In genomic region chr10:45889381-45889951, GRCm38 (mm10) we compare ENCODE assay signal across 9 mouse cellular contexts.
DNase-seq lines count a peak whose midpoint lies in the region; ATAC-seq and TF ChIP-seq lines count a peak whose summit lies in the region.
"Had no signal": no experiment of that assay in that cellular context is flagged by ENCODE, and none has a peak within 500 bp of the region (broad histone marks: within the 10 kb centered on the region; RNA-seq: fewer than 3 reads in every experiment).

No protein-coding gene starts in this region.

- no peak overlapping the region for H3K9ac ChIP-seq in hindbrain, embryonic 11.5 days (ENCODE audit: low read depth, low read length)
- no peak overlapping the region for H3K9ac ChIP-seq in neural tube, embryonic 11.5 days (ENCODE audit: low read length)
- H3K9ac ChIP-seq in hindbrain, postnatal 0 days (replicated peaks; ENCODE audit: low read length) = 0 out of 2 replicates have a peak overlapping the region, but pooled peaks have one; percentile 7
- H3K9ac ChIP-seq in neural tube, embryonic 15.5 days (replicated peaks) = no peak overlapping the region

- H3K9me3 ChIP-seq in hindbrain, embryonic 11.5 days (ENCODE audit: control insufficient read depth, low read length) = no peaks in the 10 kb centered on the region
- H3K9me3 ChIP-seq in hindbrain, embryonic 10.5 days = no peaks in the 10 kb centered on the region
- H3K9me3 ChIP-seq in neural tube, embryonic 11.5 days (ENCODE audit: control insufficient read depth, low read length) = no peaks in the 10 kb centered on the region
- H3K9me3 ChIP-seq in hindbrain, postnatal 0 days (ENCODE audit: low read length) = no peaks in the 10 kb centered on the region
- no peaks in the 10 kb centered on the region for H3K9me3 ChIP-seq in neural tube, embryonic 15.5 days (replicated peaks)

- 78% methylated on average over 13 of the region's 13 CpGs for WGBS in hindbrain, embryonic 11.5 days
- WGBS in hindbrain, embryonic 10.5 days = 85% methylated on average over 13 of the region's 13 CpGs
- WGBS in neural tube, embryonic 11.5 days = 76% methylated on average over 13 of the region's 13 CpGs
- 21% methylated on average over 13 of the region's 13 CpGs for WGBS in hindbrain, postnatal 0 days
- WGBS in neural tube, embryonic 15.5 days = 21% methylated on average over 13 of the region's 13 CpGs

- no peaks in the 10 kb centered on the region for H3K36me3 ChIP-seq in hindbrain, embryonic 11.5 days (ENCODE audit: control insufficient read depth, insufficient read depth, low read length)
- H3K36me3 ChIP-seq in hindbrain, embryonic 10.5 days = no peaks in the 10 kb centered on the region
- H3K36me3 ChIP-seq in neural tube, embryonic 11.5 days (ENCODE audit: control insufficient read depth, insufficient read depth, low read length) = no peaks in the 10 kb centered on the region
- no peaks in the 10 kb centered on the region for H3K36me3 ChIP-seq in hindbrain, postnatal 0 days (ENCODE audit: insufficient read depth, low read length)
- no peaks in the 10 kb centered on the region for H3K36me3 ChIP-seq in neural tube, embryonic 15.5 days

- no peak overlapping the region for H3K27ac ChIP-seq in hindbrain, embryonic 11.5 days (ENCODE audit: low read depth, low read length)
- H3K27ac ChIP-seq in hindbrain, embryonic 10.5 days = no peak overlapping the region
- no peak overlapping the region for H3K27ac ChIP-seq in neural tube, embryonic 11.5 days (ENCODE audit: low read depth, low read length)
- peak overlapping the region; percentile 49 for H3K27ac ChIP-seq in hindbrain, postnatal 0 days
- H3K27ac ChIP-seq in neural tube, embryonic 15.5 days (replicated peaks) = peak overlapping the region; percentile 75

- no peak overlapping the region for H3K4me3 ChIP-seq in hindbrain, embryonic 11.5 days (ENCODE audit: low read depth, low read length)
- no peak overlapping the region for H3K4me3 ChIP-seq in hindbrain, embryonic 10.5 days
- no peak overlapping the region for H3K4me3 ChIP-seq in neural tube, embryonic 11.5 days (ENCODE audit: low read depth, low read length)
- peak overlapping the region; percentile 7; the same call in 1 of the 2 replicates for H3K4me3 ChIP-seq in hindbrain, postnatal 0 days (ENCODE audit: low read length)
- peak overlapping the region; percentile 20 for H3K4me3 ChIP-seq in neural tube, embryonic 15.5 days (replicated peaks)

- no peak for TF ChIP-seq CTCF in hindbrain, postnatal 0 days (IDR thresholded peaks at IDR 0.05; ENCODE audit: low read depth)

- H3K4me1 ChIP-seq in hindbrain, embryonic 11.5 days (replicated peaks; ENCODE audit: control insufficient read depth, insufficient read depth, low read length) = no peaks in the 10 kb centered on the region
- H3K4me1 ChIP-seq in hindbrain, embryonic 10.5 days (replicated peaks) = peaks cover 2% of the 10 kb centered on the region; the same call in 1 of the 2 replicates
- no peaks in the 10 kb centered on the region for H3K4me1 ChIP-seq in neural tube, embryonic 11.5 days (ENCODE audit: control insufficient read depth, insufficient read depth, low read length)
- H3K4me1 ChIP-seq in hindbrain, postnatal 0 days (ENCODE audit: insufficient read depth, low read length) = no peaks in the 10 kb centered on the region
- H3K4me1 ChIP-seq in neural tube, embryonic 15.5 days = peaks cover 20% of the 10 kb centered on the region

- H3K4me2 ChIP-seq in hindbrain, embryonic 11.5 days (replicated peaks; ENCODE audit: low read depth, low read length) = no peak overlapping the region
- H3K4me2 ChIP-seq in neural tube, embryonic 11.5 days (ENCODE audit: low read depth) = no peak overlapping the region
- peak overlapping the region; percentile 49 for H3K4me2 ChIP-seq in hindbrain, postnatal 0 days (ENCODE audit: low read depth, low read length)
- H3K4me2 ChIP-seq in neural tube, embryonic 15.5 days = peak overlapping the region; percentile 49

- peak; percentile 60; the same call in 1 of the 2 replicates for ATAC-seq in hindbrain, embryonic 11.5 days (ENCODE audit: low FRiP score)
- peak; percentile 31; the same call in 1 of the 2 replicates for ATAC-seq in neural tube, embryonic 11.5 days (ENCODE audit: insufficient read depth, low FRiP score, low TSS enrichment)
- peak; percentile 85 for ATAC-seq in hindbrain, postnatal 0 days
- peak; percentile 90 for ATAC-seq in neural tube, embryonic 15.5 days (ENCODE audit: low FRiP score)
- ATAC-seq: intestine, embryonic 16.5 days had no signal

- no peaks in the 10 kb centered on the region for H3K27me3 ChIP-seq in hindbrain, embryonic 11.5 days (ENCODE audit: control insufficient read depth, insufficient read depth, low read length)
- no peaks in the 10 kb centered on the region for H3K27me3 ChIP-seq in hindbrain, embryonic 10.5 days (ENCODE audit: insufficient read depth, poor library complexity, severe bottlenecking)
- no peaks in the 10 kb centered on the region for H3K27me3 ChIP-seq in neural tube, embryonic 11.5 days (ENCODE audit: control insufficient read depth, insufficient read depth, low read length)
- H3K27me3 ChIP-seq in hindbrain, postnatal 0 days (ENCODE audit: insufficient read depth, low read length) = no peaks in the 10 kb centered on the region
- H3K27me3 ChIP-seq in neural tube, embryonic 15.5 days (replicated peaks) = no peaks in the 10 kb centered on the region

- no peak for DNase-seq in hindbrain, embryonic 11.5 days (ENCODE audit: low spot score)
- no peak for DNase-seq in hindbrain, embryonic 10.5 days (ENCODE audit: low spot score)
- no peak for DNase-seq in neural tube, embryonic 11.5 days (ENCODE audit: low spot score)
- DNase-seq in neural tube, embryonic 10.5 days (ENCODE audit: extremely low spot score, low spot score) = no peak
- peak; percentile 67 for DNase-seq in hindbrain, postnatal 0 days (ENCODE audit: low spot score)
- DNase-seq in urinary bladder, postnatal 10 days (ENCODE audit: low spot score) = no peak
- no peak for DNase-seq in heart, adult 18-20 months

Comparison
In these comparisons a context has a peak if more than half of its experiments do, and no peak if none do; other contexts are left out.
1. H3K27ac ChIP-seq: peak in hindbrain, postnatal 0 days (single experiment) and neural tube, embryonic 15.5 days (single experiment); none in hindbrain, embryonic 11.5 days (single experiment), hindbrain, embryonic 10.5 days (single experiment) and neural tube, embryonic 11.5 days (single experiment).
2. H3K4me2 ChIP-seq: peak in hindbrain, postnatal 0 days (single experiment) and neural tube, embryonic 15.5 days (single experiment); none in hindbrain, embryonic 11.5 days (single experiment) and neural tube, embryonic 11.5 days (single experiment).
3. H3K4me3 ChIP-seq: peak in hindbrain, postnatal 0 days (single experiment) and neural tube, embryonic 15.5 days (single experiment); none in hindbrain, embryonic 11.5 days (single experiment), hindbrain, embryonic 10.5 days (single experiment) and neural tube, embryonic 11.5 days (single experiment).
4. ATAC-seq: peak in every context shown above with its lines; median percentile 90 in neural tube, embryonic 15.5 days; 85 in hindbrain, postnatal 0 days; 60 in hindbrain, embryonic 11.5 days; 31 in neural tube, embryonic 11.5 days.